Mouse (Mus musculus) frontal cortex, postnatal 25 days (tissue): ENCODE results near the gene Btbd35f14.
"Not testable (repeated sequence)": the region's sequence is repeated elsewhere in the genome, so short reads cannot be mapped to it uniquely, and the experiment has no call there.

Experiments
- DNase-seq, 2 experiments: peaks; one replicate each; pipeline ENCODE4 v3.0.0; 2022; ENCODE audit warnings: low spot score in 2 of 2

Gene Btbd35f14

GRCm38 (mm10) chrX:33702249-33702648, at the start of gene Btbd35f14:
TSS of gene Btbd35f14 (minus strand) at chrX:33702349.
- not testable (repeated sequence) for DNase-seq

- not testable (repeated sequence) for DNase-seq
Observed at GRCm38 (mm10) chrX:33656872-33657271, 45.3 kb downstream of the Btbd35f14 start, which contains the start of gene Btbd35f13. TSS of gene Btbd35f13 (plus strand) at chrX:33657172.
